Mouse (Mus musculus) layer of hippocampus, postnatal 36 days (tissue): Measurements from ENCODE around the gene Phlpp2. TPM values are rescaled to one million over a fixed set of nuclear protein-coding genes. Genes with fewer than 3 reads are reported as not detected.
A peak's percentile ranks its signal among the peaks of the same experiment; 100 is the strongest.

Experiments
- DNase-seq, 2 experiments: peaks; one replicate each; pipeline ENCODE4 v3.0.0; 2022
- total RNA-seq, 2 experiments: library from RNA; stranded (reverse); gene quantifications; 2 replicates each; pipeline ENCODE4 v1.2.3; 2021

Phlpp2 gene
- total RNA-seq, 2 experiments from 2014 or later = 25.0 to 31.4 TPM

DNA sequence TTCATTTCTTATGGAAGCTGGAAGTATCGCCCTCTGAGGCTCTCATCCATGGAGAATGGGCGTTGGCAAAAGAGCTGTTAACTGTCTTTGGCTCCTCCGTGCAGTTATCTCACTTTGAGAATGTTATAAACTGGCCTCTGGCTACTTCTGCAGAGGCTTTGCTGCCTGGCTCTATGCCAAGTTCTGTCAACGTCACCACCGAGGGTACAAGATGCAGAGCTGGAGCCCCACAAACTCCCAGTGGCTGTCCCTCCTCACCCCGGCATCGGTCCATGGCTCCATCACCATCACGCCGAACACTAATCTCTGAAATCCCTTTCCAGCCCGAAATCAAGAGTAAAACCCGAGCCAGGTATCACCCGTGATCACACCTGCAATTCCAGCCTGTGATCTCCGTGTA, 95.1 kb downstream of the Phlpp2 start:
- DNase-seq = no peak

GRCm38 (mm10) chr8:109964106-109964505, 95.8 kb downstream of the Phlpp2 start:
- no peak for DNase-seq

- DNase-seq = no peak
Measured at GRCm38 (mm10) chr8:109968837-109969236, 100.5 kb downstream of the Phlpp2 start.

DNA sequence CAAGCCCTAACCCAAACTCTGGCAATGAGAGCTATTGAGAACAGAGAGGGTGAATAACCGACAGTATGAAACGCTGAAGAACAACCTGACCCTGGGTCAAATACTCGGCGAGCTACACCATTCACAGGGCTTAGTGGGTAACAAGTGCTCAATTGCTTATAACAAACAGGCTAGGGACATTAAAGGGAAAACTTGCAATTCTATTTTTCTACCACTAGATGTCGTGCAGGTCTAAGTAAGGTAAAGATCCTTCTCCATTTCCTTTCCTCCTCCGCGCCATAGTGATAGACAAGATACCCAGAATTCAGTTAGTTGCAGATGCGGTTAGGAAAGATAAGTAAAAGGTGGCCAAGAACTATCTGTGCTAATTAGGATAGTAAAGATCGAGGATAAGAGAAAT, 102.0 kb downstream of the Phlpp2 start:
- no peak for DNase-seq

- DNase-seq = no peak
Measured at GRCm38 (mm10) chr8:109972901-109973300, 104.6 kb downstream of the Phlpp2 start.

DNA sequence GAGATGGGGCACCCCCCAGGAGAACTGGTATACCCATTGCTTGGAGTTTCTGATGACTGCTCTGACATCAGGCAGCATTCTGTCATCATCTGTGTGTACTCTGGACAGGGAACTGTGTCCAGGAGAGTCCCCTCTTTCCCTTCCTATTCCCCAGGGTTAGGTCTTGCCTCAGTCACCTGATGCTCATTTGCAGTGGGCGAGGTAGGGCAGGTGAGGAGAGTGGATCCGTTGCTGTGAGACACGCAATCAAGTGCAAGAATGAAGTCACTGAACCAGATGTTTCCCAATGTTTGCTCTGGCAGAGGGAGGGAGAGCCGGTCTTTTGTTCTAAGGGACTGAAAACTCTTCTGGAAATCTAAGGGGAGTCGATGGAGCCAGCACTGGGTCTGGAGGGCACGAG, 111.0 kb downstream of the Phlpp2 start:
- DNase-seq = no peak

DNA sequence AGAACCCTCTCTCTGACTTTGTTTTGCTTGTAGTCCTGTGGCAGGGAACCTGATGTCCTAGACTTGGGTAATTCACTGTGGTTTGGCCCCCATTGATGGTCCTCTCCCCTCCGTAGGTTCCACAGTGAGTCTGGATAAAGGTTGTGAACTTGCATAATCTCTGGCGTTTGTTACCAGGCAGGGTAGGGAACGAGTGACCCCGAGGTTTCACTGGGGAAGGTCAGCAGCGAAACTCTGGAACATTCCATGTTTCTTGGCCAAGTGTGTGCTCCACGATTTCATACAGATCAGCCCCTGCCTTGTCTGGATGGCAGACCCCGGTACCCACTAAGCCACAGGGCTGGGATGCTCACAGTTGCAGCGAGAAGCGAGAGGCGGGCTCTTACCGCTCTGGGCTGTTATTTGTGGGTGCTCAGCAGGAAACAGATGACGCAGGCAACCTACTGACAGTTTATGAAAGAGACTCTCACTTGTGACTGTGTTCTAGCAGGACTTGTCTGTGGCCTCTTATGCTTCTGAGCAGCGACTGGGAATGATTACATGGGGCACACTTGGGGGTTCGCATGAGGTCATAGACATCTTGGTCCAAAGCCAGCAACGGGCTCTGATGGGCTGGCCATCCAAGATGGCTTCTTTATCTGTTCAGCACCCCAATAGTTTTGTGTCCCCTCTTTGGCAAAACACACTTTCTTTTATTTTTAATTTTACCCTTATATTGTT, 114.2 kb downstream of the Phlpp2 start:
- DNase-seq = no peak

- DNase-seq = peak in 1 of 2 experiments; percentile 46
Measured at GRCm38 (mm10) chr8:109983944-109984343, 115.6 kb downstream of the Phlpp2 start.

DNA sequence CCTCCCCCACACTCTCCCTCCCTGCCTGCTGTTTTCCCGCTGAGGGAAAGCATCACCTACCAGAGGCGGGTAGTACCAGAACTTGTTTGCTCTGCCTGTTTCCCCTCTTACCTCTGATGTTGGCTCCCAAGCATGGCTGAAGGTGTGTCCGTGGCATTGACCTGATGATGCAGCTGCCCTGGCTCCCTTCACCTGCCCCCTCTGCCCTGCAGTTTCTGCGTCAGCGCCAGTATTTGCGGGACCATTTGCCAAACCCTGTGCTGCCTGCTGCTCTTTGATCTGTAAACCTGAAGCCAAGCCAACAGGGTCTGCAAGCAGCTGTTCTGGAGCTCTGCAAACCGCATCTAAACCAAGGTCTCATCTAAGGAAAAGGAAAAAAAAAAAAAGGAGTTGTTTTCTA, 118.0 kb downstream of the Phlpp2 start:
- DNase-seq = no peak

DNA sequence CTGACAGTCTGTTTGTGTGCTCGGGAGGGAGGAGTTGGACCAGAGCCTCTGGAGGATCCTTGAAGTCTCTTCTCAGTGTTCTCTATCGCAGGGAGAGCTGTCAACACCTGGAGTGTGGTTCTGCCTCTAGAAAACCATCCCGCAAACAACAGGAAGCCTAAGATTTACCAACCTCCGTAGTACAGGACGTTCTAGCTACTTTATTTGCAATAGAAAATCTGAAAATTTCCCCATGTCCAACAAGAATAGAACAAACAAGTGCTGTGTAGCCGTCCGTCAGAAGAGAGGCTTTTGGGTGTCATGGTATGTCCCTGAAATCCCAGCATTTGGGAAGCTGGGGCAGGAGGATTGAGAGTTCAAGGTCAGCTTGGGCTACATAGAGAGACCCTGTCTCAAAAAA, 119.4 kb downstream of the Phlpp2 start:
- DNase-seq = no peak

DNA sequence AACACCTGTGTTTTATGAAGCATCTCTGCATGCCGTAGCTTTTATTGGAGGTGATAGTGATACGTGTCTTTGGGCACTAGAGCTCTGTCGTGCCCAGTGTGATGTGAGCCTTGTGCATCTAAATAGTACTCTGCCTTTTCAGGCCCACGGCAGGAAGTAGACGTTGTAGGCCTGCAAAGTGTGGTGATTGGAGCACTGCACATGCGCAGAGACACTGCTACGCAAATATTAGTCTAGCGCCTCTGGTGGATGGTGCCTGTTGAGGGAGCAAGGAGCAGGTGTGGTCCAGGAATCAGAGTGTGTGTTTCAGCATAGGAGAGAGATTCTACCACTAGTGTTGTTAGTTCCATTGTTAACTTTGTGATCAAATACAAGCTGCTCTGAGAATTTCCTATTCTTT, 120.8 kb downstream of the Phlpp2 start:
- no peak for DNase-seq

- DNase-seq = no peak
Measured at GRCm38 (mm10) chr8:109990224-109990623, 121.9 kb downstream of the Phlpp2 start, which contains the start of gene Tat. Tat (plus strand) TSS chr8:109990437.

- DNase-seq = no peak
Measured at GRCm38 (mm10) chr8:109992166-109992565, 123.8 kb downstream of the Phlpp2 start.

DNA sequence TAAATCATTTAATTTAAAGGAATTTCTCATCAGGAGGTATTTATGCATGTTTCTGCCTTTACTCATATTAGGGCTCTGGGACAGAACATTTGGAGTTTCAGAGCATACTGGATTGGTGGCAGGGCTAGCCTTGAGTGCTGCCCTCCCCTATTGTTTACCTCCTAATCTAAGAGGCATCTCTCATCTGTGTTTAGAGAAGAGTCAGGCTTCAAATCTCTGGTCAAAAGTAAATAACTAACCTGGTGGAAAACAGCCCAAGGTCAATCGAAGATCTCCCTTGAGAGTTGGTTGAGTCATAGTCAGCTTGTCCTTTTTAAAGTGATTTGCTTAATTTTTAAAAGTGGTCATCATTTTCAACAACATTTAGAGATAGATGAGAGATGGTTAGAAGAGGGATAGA, 124.6 kb downstream of the Phlpp2 start:
- no peak for DNase-seq

Other genes with a start within 250 kb of the Phlpp2 start
- gene Ist1, start 175.3 kb upstream of the Phlpp2 start, total RNA-seq = 10 to 100 TPM; 93.2 to 94.0 TPM
- gene Zfp821, start 163.0 kb upstream of the Phlpp2 start, total RNA-seq = 10 to 100 TPM; 44.6 to 46.8 TPM
- 10 to 100 TPM; 37.4 to 40.3 TPM for gene Atxn1l, start 130.8 kb upstream of the Phlpp2 start, total RNA-seq
- 10 to 100 TPM; 80.1 to 94.6 TPM for gene Ap1g1, start 90.0 kb upstream of the Phlpp2 start, total RNA-seq
- not detected for gene Marveld3, start 93.7 kb downstream of the Phlpp2 start, total RNA-seq
- under 1 TPM in 1 of 2 experiments, not detected in 1; 0.32 TPM for gene Tat, start 121.9 kb downstream of the Phlpp2 start, total RNA-seq
- under 1 TPM in 1 of 2 experiments, not detected in 1; 0.17 TPM for gene Chst4, start 171.2 kb downstream of the Phlpp2 start, total RNA-seq
- gene Zfp612, start 211.2 kb downstream of the Phlpp2 start, total RNA-seq = 10 to 100 TPM; 26.8 to 27.4 TPM
- not detected for gene Gm21964, start 232.7 kb downstream of the Phlpp2 start, total RNA-seq
- gene Gm17720, start 234.2 kb downstream of the Phlpp2 start, total RNA-seq = not detected